Mouse (Mus musculus): Measurements from ENCODE around the gene Slc35e3.

DNA sequence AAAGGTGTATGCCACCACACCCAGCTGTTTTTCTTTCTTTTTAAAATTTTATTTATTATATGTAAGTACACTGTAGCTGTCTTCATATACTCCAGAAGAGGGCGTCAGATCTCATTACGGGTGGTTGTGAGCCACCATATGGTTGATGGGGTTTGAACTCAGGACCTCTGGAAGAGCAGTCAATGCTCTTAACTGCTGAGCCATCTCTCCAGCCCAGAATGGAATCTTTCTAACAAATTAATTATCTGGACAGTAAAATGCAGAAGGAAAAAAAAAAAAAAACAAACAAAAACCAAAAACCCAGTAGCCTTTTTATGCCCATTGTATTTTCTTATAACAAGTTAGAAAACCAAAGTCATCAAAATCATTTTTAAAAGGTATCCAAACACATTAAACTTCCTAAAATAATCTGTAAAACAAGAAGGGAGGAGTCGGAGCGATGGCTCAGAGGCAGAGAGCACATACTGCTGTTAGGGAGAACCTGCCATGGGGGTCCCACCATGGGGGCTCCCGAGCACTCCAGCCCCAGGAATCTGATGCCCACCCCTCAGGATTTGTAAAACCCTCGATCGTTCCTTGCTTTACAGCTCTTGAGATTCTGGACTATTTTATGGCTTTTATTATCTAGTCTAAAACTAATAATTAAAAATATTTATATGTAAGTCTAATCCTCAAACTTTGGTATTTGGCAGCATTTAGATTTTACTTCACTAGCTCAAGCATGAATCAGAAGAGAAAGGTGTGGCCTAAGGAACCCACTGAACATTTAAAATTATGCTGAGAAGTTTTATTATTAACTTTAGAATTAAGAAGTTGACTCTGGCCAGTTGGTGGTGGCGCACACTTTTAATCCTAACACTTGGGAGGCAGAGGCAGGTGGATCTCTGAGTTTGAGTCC lies 7.8 kb upstream of the Slc35e3 start:
- TF ChIP-seq CTCF (IDR thresholded peaks at IDR 0.05; ENCODE audit: insufficient read depth, low read length) (no peak), POLR2A (IDR thresholded peaks at IDR 0.05; ENCODE audit: borderline replicate concordance, extremely low read depth, low read depth, low read length) (no peak)
